Mouse (Mus musculus) NIH3T3 (cell line): Measurements from ENCODE around the gene Rab7.

Source experiments
- DNase-seq: peaks from one replicate; pipeline ENCODE4 v3.0.0-alpha.2; 2012; ENCODE audit warnings: low read depth

Gene Rab7

GRCm38 (mm10) chr6:88044577-88045405 lies at the start of gene Rab7:
Gene Rab7 (minus strand): TSS chr6:88045270.
- DNase-seq = peak; percentile 100

GRCm38 (mm10) chr6:88088971-88089370 lies 43.9 kb upstream of the Rab7 start:
- DNase-seq = no peak

GRCm38 (mm10) chr6:88084278-88085151 lies 39.4 kb upstream of the Rab7 start, which contains the start of gene Rpn1:
Gene Rpn1 (plus strand): TSS chr6:88084482.
- DNase-seq = peak; percentile 99

- no peak for DNase-seq
These were observed 38.6 kb upstream of the Rab7 start for GRCm38 (mm10) chr6:88083672-88084071.

- DNase-seq = no peak
These were observed 38.0 kb upstream of the Rab7 start for GRCm38 (mm10) chr6:88083095-88083494.

- no peak for DNase-seq
These were observed 31.0 kb upstream of the Rab7 start for GRCm38 (mm10) chr6:88075960-88076517.

GRCm38 (mm10) chr6:88074752-88075554 lies 29.9 kb upstream of the Rab7 start:
- peak; percentile 96 for DNase-seq

GRCm38 (mm10) chr6:88071216-88071615 lies 26.1 kb upstream of the Rab7 start:
- no peak for DNase-seq

- no peak for DNase-seq
These were observed 25.4 kb upstream of the Rab7 start for GRCm38 (mm10) chr6:88070468-88070867.

- no peak for DNase-seq
These were observed 23.7 kb upstream of the Rab7 start for GRCm38 (mm10) chr6:88068739-88069138.

- DNase-seq = no peak
These were observed 22.7 kb upstream of the Rab7 start for GRCm38 (mm10) chr6:88067722-88068121.

- no peak for DNase-seq
These were observed 20.9 kb upstream of the Rab7 start for GRCm38 (mm10) chr6:88065968-88066367.

- DNase-seq = no peak
These were observed 20.0 kb upstream of the Rab7 start for GRCm38 (mm10) chr6:88065116-88065515.

GRCm38 (mm10) chr6:88064072-88064642 lies 19.1 kb upstream of the Rab7 start:
- peak; percentile 33 for DNase-seq

GRCm38 (mm10) chr6:88062398-88062797 lies 17.3 kb upstream of the Rab7 start:
- no peak for DNase-seq

GRCm38 (mm10) chr6:88061406-88061805 lies 16.3 kb upstream of the Rab7 start:
- no peak for DNase-seq

GRCm38 (mm10) chr6:88060602-88061001 lies 15.5 kb upstream of the Rab7 start:
- DNase-seq = no peak

- no peak for DNase-seq
These were observed 14.8 kb upstream of the Rab7 start for GRCm38 (mm10) chr6:88059903-88060302.

- peak; percentile 71 for DNase-seq
These were observed 11.8 kb upstream of the Rab7 start for GRCm38 (mm10) chr6:88056866-88057265.

GRCm38 (mm10) chr6:88055663-88056062 lies 10.6 kb upstream of the Rab7 start:
- DNase-seq = no peak

GRCm38 (mm10) chr6:88054081-88054835 lies 9.2 kb upstream of the Rab7 start:
- no peak for DNase-seq
